Mouse (Mus musculus) left cerebral cortex, adult 8-10 months (tissue): ENCODE measurements around the gene 1700001K19Rik. TPM values are rescaled to one million over a fixed set of nuclear protein-coding genes. Genes with fewer than 3 reads are reported as not detected.
A peak's percentile ranks its signal among the peaks of the same experiment; 100 is the strongest.
"Not testable (repeated sequence)": the region's sequence is repeated elsewhere in the genome, so short reads cannot be mapped to it uniquely, and the experiment has no call there.

ENCODE experiments used
- DNase-seq, 2 experiments: peaks; one replicate each; pipeline ENCODE4 v3.0.0; 2022; ENCODE audit warnings: low spot score in 2 of 2
- total RNA-seq, 4 experiments: library from RNA; stranded (reverse); gene quantifications; 2 replicates each; pipeline ENCODE4 v1.2.4; 2022

Gene 1700001K19Rik
- total RNA-seq, 4 experiments from 2014 or later, result not detected

DNA sequence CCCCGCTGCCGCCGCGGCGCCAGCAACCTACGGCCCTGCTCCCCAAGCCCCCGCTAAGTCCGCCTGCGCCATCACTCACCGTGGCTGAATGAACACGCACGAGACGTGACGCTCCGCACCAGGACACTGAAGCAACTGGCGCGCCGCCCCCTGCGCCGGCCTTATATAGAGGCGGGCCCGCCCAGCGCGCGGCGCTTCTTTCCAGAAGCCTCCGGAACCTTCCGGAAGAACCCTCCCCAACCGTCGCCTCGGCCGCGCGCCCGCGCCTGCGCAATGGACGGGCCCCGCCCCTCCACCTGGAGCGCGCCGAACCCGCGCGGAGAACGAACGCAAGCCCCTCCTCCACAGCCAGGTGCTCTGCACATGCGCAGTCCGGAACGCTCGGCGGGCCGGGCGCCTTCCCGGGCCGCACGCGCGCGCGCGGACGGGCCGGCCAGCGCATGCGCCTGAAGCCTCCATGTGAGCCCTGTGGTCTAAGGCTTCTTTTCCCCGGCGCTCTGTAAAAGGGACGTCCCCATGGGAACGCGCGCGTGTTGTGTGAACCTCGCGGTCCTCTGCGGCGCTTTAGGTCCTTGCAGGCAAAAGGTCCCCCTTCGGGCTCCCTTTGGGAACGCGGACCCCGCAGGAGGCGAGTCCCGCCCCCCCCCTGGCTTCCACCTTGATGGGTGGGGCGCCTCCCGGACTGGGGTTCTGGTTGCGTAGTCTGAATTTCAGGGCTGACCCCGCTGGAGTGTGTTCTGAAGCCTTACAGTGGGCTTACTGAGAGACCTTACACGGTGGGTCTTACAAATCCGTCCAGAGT lies 14.0 kb upstream of the 1700001K19Rik start:
- peak; percentile 94 to 96 for DNase-seq

DNA sequence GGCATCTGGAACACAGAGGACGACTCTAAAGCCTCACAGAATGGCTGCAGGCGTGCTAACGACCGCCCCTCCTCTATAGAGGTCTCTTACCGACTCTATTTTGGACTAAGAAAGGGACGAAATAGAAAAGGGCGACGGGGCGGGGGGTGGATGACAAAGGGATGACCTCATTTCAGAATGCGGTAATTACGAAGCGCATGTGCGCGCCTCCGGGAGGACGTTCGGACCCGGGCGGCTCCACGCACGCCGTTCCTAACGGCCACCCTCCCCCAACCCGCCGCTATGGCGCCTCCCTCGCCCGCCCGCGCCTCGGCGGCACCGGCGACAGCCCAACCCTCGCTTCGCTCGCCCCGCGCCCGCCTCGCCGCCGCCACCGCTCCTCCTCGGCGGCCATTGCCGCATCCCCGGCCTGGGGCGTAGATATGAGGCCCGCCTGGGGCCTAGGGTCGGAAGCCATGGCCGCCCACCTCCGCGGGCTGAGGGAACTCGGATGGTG lies 13.3 kb upstream of the 1700001K19Rik start:
- peak; percentile 40 to 68 for DNase-seq

DNA sequence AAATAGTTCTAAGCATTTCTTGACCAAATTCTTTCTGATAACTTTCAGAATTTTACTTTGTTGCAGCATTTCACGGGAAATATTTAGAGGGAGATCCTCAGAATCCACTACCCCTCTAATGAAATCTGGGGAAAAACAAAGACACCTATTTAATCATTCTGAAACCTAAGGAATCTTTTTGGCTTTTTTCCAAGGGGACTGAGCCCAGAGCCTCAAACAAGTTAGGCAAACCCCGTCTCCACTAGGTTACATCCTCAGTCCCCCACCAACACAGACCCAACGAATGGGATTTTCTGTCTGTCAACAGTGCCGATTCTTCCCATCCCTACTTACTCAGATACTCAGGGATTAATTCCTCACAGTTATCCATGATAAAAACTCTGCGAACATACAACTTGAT lies 11.0 kb upstream of the 1700001K19Rik start:
- not testable (repeated sequence) for DNase-seq

DNA sequence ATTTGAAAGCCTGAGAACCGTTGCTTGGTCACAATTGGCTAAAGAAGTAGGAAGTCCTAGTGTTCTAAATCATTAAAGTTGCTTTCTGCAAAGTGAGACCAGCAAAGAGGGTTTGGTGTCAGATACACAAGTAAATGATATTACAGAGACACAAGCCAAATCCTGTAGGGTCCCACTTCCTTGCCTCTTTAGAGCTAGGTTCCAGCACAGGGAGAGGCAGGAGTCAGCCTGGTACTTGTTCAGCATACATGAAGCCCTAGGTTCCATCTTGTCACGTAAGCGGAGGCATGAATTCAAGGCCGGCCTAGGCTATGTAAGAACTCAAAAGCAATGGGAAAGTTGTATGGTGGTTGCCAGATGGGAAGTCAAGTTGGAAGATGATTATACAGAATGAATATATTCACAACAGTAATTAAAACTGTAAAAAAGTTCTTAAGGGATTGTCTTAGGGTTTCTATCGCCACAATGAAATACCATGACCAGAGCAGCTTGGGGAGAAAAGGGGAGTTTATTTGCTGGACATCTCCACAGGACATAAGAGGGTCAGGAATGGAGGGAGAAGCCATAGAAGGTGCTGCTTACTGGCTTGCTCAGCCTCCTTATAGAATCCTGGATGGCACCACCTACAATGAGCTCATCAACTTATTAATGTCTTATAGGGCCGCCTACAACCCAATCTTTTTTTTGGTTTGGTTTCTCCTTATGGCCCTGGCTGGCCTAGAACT lies 7.7 kb upstream of the 1700001K19Rik start:
- no peak for DNase-seq

DNA sequence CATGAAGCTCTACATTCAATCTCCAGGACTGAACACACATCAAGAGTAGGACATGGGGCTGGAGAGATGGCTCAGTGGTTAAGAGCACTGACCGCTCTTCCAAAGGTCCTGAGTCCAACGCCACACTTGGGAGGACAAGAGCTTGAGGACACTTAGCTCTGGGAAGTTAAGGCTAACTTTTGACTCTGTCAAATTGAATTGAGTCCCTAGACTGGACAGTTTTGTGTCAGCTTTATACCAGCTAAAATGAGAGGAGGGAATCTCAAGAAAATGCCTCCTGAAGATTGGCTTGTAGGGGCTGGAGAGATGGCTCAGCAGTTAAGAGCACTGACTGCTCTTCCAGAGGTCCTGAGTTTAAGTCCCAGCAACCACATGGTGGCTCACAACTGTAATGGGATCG lies 6.5 kb upstream of the 1700001K19Rik start:
- DNase-seq, result not testable (repeated sequence)

DNA sequence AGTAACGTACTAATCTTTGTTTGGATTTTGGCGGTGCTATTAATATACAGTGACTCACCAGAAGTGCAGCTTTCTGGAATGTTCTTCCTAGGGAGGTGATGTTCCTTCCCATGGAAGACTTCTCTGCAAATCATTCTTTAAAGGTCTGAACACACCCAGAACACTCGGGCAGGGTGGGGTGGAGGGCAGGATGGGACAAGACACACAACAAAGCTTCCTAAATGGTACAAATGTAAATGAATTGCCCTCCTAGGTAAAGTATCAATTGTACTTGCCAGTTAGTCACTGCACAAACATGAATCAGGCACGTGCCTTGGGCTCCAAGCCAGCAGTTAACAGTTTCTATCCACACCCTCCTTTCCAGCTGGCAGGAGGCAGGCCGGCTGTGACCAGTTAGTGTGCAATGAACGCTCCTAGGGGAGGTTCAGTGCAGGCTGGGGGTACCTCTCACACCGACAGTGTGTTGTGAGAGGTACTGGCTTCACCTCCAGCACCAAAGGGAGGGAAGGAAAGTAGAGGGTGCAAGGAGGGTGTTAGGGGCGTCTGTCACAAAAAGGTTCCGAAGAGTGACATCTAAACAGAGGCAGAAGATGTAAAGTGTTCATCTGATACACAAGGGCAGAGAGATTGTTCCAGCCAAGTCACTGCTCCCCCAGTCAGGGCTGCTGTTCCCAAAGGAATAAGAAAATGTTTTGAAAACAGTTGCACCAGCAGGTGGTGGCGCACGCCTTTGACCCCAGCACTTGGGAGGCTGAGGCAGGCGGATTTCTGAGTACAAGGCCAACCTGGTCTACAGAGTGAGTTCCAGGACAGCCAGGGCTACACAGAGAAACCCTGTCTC lies 5.7 kb upstream of the 1700001K19Rik start:
- DNase-seq, result no peak

DNA sequence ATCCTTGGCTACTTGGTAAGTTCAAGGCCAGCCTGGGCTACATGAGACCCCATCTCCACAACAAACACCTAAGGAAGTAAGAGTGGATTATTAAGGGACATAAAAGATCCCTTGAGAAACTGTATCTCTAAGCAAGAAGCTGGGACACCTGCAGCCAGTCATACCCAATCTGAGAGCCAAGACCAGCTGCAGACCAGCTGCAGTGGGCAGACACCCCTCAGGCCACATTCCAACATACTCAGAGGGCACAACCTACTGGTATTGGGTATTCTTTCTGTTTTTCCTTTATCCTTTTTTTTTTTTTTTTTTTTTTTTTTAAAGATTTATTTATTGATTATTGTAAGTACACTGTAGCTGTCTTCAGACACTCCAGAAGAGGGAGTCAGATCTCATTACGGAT lies 1.2 kb upstream of the 1700001K19Rik start:
- DNase-seq, result no peak

DNA sequence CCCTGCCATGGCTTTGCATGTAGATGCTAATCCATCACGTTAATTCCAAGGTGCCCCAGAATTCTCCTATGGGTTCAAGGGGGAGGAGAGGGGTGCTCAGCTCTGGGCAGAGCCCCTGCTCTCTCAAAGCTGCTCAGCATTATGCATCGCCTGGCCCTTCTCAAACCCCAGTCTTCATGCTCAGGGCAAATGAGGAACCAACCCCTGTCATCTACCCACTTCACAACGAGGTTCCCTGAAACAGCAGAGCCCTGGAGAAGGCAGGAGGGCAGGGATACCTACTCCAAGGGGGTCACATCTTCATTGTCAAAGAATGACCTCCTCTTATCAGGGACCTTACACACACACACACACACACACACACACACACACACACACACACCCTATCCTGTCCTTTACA lies 541 bp downstream of the 1700001K19Rik start:
- DNase-seq, result no peak

DNA sequence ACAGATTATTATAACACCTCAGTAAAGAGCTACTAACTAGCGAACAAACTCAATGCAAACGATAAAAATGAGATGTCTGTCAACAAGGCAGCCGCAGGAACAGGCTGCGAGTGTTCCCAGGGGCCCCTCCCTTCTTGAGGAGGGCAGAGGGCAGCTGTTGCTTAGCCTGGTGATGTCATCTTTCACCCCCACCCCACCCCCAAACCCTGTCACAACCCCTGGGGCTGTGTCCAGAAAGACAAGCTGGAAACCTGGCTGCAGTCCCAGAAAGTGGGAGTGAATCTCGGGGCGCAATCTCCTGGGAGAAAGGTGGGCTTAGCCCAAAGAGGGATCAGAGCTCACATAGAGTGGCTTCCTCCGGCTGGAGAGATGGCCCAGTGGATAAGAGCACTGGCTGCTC lies 1.2 kb downstream of the 1700001K19Rik start:
- DNase-seq, result no peak

DNA sequence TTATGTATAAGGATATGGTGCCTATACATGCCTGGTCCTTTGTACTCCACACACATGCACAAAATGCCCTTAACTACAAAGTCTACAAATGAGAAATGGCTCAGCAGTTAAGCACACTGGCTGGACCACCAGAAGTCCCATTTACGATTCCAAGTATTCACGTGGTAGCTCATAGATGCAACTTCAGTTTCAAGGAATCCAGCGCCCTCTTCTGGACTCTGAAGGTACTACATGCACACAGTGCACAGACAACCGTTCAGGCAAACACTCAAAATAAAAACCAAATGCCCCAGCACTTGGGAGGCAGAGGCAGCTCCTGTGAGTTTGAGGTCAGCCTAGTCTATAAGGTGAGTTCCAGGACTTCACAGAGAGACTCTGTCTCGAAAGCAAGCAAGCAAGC lies 8.2 kb downstream of the 1700001K19Rik start:
- no peak for DNase-seq

DNA sequence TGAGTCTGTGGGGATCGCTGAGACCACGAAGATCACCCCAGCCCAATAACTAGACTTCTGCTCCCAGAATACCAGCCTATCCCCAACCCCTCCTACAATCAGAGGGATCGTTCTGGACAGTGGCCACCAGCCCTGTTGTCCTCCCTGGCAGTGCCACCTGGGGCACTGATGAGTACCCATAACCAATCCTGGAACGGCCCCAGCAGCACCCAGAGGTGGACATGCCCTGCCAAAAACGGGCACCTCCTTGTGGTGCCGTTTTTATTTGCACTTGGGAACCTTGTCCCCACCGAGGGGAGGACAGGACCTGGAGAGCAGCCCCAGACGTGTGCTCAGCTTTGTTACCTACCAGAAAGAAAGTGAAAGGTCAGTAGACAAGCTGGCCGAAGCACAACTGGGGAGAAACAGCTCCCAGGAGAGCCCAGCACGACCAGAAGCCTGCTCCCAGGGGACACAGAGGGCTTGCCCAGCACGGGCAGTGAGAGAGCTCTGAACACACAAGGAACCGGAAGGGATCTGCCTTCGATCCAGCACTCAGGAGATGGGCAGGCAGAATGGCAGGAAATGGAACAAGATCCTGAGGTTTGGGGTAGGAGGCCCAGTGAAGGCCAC lies 14.8 kb downstream of the 1700001K19Rik start:
- no peak for DNase-seq

DNA sequence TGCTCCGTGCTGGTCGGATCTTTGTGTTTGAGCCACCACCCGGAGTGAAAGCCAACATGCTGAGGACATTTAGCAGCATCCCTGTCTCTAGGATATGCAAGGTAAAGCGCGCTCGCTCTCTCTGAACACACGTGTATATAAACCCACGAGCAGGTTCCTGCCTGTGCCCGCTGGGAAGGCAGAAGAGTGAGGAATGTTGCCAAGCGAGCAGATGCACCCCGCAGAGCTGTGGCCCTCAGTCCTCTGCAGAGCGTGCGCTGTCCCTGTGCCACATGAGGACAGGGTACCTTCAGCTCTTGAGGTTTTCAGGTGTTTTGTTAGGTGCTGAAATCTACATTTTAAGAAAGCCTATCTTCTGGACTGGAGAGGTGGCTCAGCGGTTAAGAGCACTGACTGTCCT lies 20.7 kb downstream of the 1700001K19Rik start:
- DNase-seq, result no peak

DNA sequence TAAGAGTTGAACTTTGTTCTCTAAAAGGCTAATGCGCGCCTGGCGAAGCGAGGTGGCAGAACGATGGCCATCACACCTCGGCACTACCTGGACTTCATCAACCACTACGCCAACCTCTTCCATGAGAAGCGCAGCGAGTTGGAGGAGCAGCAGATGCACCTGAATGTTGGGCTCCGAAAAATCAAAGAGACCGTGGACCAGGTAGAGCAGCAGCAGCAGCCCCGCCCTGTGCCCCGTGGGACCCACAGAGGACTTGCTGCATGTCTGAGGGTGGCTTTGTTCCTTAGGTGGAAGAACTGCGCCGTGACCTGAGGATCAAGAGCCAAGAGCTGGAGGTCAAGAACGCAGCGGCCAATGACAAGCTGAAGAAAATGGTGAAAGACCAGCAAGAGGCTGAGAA lies 31.0 kb downstream of the 1700001K19Rik start:
- DNase-seq, result no peak

DNA sequence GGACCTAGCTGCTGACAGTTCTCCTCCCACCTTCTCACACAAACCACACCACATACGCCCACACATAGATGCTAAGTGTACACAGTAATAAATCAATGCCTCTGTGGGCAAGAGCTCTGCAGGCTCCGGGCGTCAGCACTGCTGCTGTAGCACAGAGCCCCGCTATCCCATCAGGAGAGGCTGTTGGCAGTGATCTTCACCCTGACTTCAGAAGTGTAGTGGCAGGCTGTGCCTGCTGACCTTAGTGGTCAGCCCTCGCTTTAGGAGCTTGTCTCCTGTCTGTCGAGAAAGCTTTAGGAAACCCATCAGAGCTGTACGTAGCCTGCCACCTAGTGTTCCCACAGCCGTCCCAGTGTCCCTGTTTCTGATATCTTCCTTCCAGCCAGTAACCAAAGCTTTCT lies 32.2 kb downstream of the 1700001K19Rik start:
- DNase-seq, result peak; percentile 19 to 36

DNA sequence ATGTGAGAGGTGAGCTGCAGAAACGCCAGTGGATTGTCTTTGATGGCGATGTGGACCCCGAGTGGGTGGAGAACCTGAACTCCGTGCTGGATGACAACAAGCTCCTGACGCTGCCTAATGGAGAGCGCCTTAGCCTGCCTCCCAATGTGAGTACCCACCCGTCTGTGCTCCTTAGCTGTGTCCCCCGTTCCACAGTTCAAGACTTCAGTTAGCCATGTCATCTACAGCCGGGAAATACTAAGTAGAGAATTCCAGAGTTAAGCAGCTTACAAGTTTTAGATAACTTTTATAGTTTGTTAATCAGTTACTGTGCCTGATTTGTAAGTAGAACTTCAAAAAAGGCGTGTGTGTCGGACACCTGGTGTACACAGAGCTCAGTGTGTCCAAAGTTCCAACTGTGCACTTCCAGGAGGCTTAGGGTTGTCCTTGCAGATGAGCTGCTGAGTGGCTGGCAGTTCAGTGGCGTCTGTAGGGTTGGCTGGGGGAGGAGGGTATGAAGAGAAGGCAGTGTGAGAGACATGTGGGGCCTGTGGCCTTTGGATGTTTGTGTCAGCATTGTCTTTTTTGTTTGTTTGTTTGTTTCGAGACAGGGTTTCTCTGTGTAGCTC lies 44.8 kb downstream of the 1700001K19Rik start:
- no peak for DNase-seq

DNA sequence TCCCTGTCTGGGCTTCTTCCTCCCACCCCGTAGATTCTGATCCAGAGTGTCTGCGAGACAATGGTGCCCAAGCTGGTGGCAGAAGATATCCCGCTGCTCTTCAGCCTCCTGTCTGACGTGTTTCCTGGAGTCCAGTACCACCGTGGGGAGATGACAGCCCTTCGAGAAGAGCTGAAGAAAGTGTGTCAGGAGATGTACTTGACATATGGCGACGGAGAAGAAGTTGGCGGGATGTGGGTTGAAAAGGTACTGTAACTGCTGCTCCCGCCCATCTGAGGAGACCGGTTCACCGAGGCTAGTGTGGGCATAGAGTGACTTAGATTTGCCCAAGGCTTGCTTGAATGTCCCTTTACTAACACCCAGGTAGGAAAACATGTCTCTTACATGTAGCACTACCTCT lies 46.1 kb downstream of the 1700001K19Rik start:
- peak in 1 of 2 experiments; percentile 53 for DNase-seq

DNA sequence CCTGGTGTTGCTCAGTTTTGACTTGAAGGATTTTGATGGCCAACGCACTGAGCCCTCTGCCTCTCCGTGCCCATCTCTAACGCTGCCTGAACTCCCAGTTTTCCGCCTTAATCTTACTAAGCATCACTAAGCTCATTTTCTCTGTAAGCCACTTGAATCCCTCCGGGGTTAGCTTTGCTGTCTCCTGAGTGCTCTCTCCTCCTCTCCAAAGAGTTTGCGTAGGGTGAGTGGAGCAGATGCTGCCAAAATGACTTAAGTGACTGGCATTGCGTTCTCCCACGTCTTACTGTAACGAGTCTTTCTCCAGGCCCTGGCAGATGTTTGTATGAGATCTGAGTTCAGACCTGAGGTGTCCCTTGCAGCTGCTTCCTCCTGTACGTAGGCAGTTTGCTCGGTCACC lies 52.4 kb downstream of the 1700001K19Rik start:
- no peak for DNase-seq
